Mouse (Mus musculus) kidney, adult 2 months (tissue): ENCODE measurements around the gene Pde3a. TPM values are rescaled to one million over a fixed set of nuclear protein-coding genes. Genes with fewer than 3 reads are reported as not detected.
A peak's percentile ranks its signal among the peaks of the same experiment; 100 is the strongest.

Experiments
- DNase-seq: peaks from one replicate; pipeline ENCODE4 v3.0.0; 2021
- H3K27ac ChIP-seq: fragments of 200-500 bp; 2 replicates; pipeline ENCODE4 v1.5.1; 2012; ENCODE audit warnings: low read depth, low read length, control low read depth, inconsistent platforms; ENCODE audit not compliant: insufficient read depth
- H3K27me3 ChIP-seq: fragments of 200-500 bp; replicated peaks from 2 replicates; pipeline ENCODE4 v1.6.1; 2012; ENCODE audit warnings: mild to moderate bottlenecking, moderate library complexity, low read length, inconsistent platforms; ENCODE audit not compliant: control insufficient read depth, insufficient read depth
- H3K36me3 ChIP-seq: fragments of 200-500 bp; 2 replicates; pipeline ENCODE4 v1.6.1; 2012; ENCODE audit warnings: mild to moderate bottlenecking, moderate library complexity, low read length, inconsistent platforms; ENCODE audit not compliant: control insufficient read depth, insufficient read depth
- H3K4me1 ChIP-seq: fragments of 200-500 bp; 2 replicates; pipeline ENCODE4 v1.6.1; 2011; ENCODE audit warnings: low read length; ENCODE audit not compliant: control insufficient read depth, insufficient read depth
- H3K4me3 ChIP-seq: fragments of 200-500 bp; 2 replicates; pipeline ENCODE4 v1.5.1; 2011; ENCODE audit warnings: mild to moderate bottlenecking, low read depth, low read length, control low read depth; ENCODE audit not compliant: insufficient read depth
- CTCF ChIP-seq: fragments of 200-500 bp; conservative IDR thresholded peaks from 2 replicates; pipeline ENCODE4 v1.5.1; 2011; ENCODE audit warnings: low read depth, mild to moderate bottlenecking, control low read depth, low read length, moderate library complexity, mixed read lengths; ENCODE audit not compliant: insufficient read depth, insufficient read length
- POLR2A ChIP-seq: fragments of 200-500 bp; IDR thresholded peaks from one replicate; pipeline ENCODE4 v1.6.1; 2011; ENCODE audit warnings: low read depth, low read length, control low read depth
- WGBS: fragments of 180-500 bp; shearing (Covaris S2); methylation state at CpG from one replicate; pipeline ENCODE4 v1.1.7; 2018; 5-methylcytosine and 5-hydroxymethylcytosine counted together
- polyA plus RNA-seq: library from polyadenylated mRNA; depleted of rRNA; stranded (reverse); fragments of >200 nt; gene quantifications from 2 replicates; pipeline ENCODE4 v1.2.3, GENCODE M21; 2012

Gene Pde3a
- polyA plus RNA-seq, 1 experiment = 4.1 TPM

- 86% methylated on average over 3 of the region's 3 CpGs for WGBS
- H3K36me3 ChIP-seq = no peaks in the 10 kb centered on the region
- H3K4me1 ChIP-seq = no peaks in the 10 kb centered on the region
- H3K4me3 ChIP-seq = no peak overlapping the region
- H3K27ac ChIP-seq = no peak overlapping the region
- H3K27me3 ChIP-seq = no peaks in the 10 kb centered on the region
- DNase-seq = no peak
- TF ChIP-seq POLR2A (no peak), CTCF (no peak)
These were observed 207.5 kb downstream of the Pde3a start for GRCm38 (mm10) chr6:141456591-141456990.

- 88% methylated on average over 2 of the region's 2 CpGs for WGBS
- Histone ChIP-seq H3K27ac (no peak overlapping the region), H3K4me1 (no peaks in the 10 kb centered on the region), H3K36me3 (no peaks in the 10 kb centered on the region), H3K4me3 (no peak overlapping the region), H3K27me3 (no peaks in the 10 kb centered on the region)
- no peak for DNase-seq
- TF ChIP-seq CTCF (no peak), POLR2A (no peak)
These were observed 221.2 kb downstream of the Pde3a start for GRCm38 (mm10) chr6:141470251-141470650.

GRCm38 (mm10) chr6:141474223-141474622 is 225.2 kb downstream of the Pde3a start:
- 58% methylated on average over 2 of the region's 2 CpGs for WGBS
- TF ChIP-seq CTCF (no peak), POLR2A (no peak)
- Histone ChIP-seq H3K4me1 (no peaks in the 10 kb centered on the region), H3K36me3 (no peaks in the 10 kb centered on the region), H3K27me3 (no peaks in the 10 kb centered on the region), H3K27ac (no peak overlapping the region), H3K4me3 (no peak overlapping the region)
- DNase-seq = no peak

GRCm38 (mm10) chr6:141474696-141475095 is 225.6 kb downstream of the Pde3a start:
- H3K27ac ChIP-seq = no peak overlapping the region
- WGBS = 31% methylated on average over 3 of the region's 3 CpGs
- TF ChIP-seq CTCF (no peak), POLR2A (no peak)
- no peaks in the 10 kb centered on the region for H3K4me1 ChIP-seq
- no peaks in the 10 kb centered on the region for H3K36me3 ChIP-seq
- H3K4me3 ChIP-seq = no peak overlapping the region
- H3K27me3 ChIP-seq = no peaks in the 10 kb centered on the region
- DNase-seq = no peak

GRCm38 (mm10) chr6:141485302-141486021 is 236.4 kb downstream of the Pde3a start:
- TF ChIP-seq POLR2A (no peak), CTCF (no peak)
- H3K27me3 ChIP-seq = no peaks in the 10 kb centered on the region
- peak; percentile 16 for DNase-seq
- H3K4me1 ChIP-seq = no peaks in the 10 kb centered on the region
- 55% methylated on average over 10 of the region's 10 CpGs for WGBS
- no peaks in the 10 kb centered on the region for H3K36me3 ChIP-seq
- H3K4me3 ChIP-seq = no peak overlapping the region
- H3K27ac ChIP-seq = no peak overlapping the region

- TF ChIP-seq POLR2A = no peak
- TF ChIP-seq CTCF = peak; percentile 32
- Histone ChIP-seq H3K4me1 (no peaks in the 10 kb centered on the region), H3K36me3 (no peaks in the 10 kb centered on the region), H3K27ac (no peak overlapping the region), H3K4me3 (no peak overlapping the region), H3K27me3 (no peaks in the 10 kb centered on the region)
- WGBS = 79% methylated on average over 7 of the region's 7 CpGs
- DNase-seq = peak; percentile 44
These were observed 238.2 kb downstream of the Pde3a start for GRCm38 (mm10) chr6:141487266-141487665.

GRCm38 (mm10) chr6:141488619-141489018 is 239.6 kb downstream of the Pde3a start:
- peak; percentile 72 for TF ChIP-seq CTCF
- TF ChIP-seq POLR2A = no peak
- peak; percentile 43 for DNase-seq
- Histone ChIP-seq H3K27me3 (no peaks in the 10 kb centered on the region), H3K27ac (no peak overlapping the region), H3K4me1 (no peaks in the 10 kb centered on the region), H3K4me3 (no peak overlapping the region), H3K36me3 (no peaks in the 10 kb centered on the region)
- 14% methylated on average over 11 of the region's 11 CpGs for WGBS

- DNase-seq = no peak
- 95% methylated on average over 4 of the region's 4 CpGs for WGBS
- no peaks in the 10 kb centered on the region; the same call in 1 of the 2 replicates for H3K4me1 ChIP-seq
- H3K27ac ChIP-seq = no peak overlapping the region
- no peak for TF ChIP-seq POLR2A
- no peak for TF ChIP-seq CTCF
- no peaks in the 10 kb centered on the region for H3K27me3 ChIP-seq
- H3K4me3 ChIP-seq = no peak overlapping the region
- no peaks in the 10 kb centered on the region for H3K36me3 ChIP-seq
These were observed 245.8 kb downstream of the Pde3a start for GRCm38 (mm10) chr6:141494909-141495308.
